Mouse (Mus musculus): ENCODE results near the gene Sptbn2.
A peak's percentile ranks its signal among the peaks of the same experiment; 100 is the strongest.

Gene Sptbn2

DNA sequence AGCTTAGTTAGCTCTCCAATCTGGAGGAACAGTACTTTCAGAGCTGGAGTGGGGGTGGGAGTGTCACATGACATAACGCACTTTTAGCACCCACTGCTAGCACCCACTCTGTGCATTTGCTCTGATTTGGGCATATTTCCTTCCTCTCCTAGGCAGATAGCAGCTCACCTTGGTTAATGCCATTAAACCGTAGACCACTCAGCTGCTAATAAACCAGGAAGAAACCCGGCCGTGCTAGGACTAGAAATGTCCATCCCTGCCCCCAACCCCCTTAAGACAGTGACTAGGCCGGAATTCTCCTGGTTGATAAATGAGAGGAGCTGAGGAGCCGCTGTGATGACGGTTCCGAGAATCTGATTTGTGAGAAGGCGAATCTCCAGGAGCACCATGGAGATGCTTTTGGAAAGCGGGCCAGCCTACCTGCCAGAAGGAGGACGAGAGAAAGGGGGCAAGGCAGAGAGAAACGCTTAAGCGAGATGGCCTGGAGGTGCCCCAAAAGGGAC lies at the start of gene Sptbn2:
TSS of gene Sptbn2 (plus strand) at position 70 of the 503 bp plus-strand sequence.
- peak; percentile 81 for DNase-seq

- no peak for DNase-seq
These were observed 44.2 kb upstream of the Sptbn2 start for GRCm38 (mm10) chr19:4666815-4667214.

DNA sequence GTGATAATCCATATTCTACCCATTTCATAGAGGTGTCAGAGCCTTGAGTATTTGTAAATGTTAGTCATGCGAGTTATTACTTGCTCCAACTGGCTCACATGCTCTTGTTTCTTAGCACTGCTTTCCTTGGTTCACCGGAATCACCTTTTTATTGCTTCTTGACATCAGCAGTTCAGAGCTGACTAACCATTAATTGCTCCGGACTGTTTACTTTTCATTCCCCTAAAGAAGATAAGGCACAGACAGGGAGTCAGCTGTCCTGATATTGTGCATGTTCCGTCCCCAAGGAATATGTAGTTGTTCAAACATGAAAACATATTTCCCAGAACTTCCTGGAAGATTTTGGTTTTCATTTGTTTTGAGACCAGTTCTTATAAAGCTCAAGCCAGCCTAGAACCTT lies 40.2 kb upstream of the Sptbn2 start:
- DNase-seq, result no peak

DNA sequence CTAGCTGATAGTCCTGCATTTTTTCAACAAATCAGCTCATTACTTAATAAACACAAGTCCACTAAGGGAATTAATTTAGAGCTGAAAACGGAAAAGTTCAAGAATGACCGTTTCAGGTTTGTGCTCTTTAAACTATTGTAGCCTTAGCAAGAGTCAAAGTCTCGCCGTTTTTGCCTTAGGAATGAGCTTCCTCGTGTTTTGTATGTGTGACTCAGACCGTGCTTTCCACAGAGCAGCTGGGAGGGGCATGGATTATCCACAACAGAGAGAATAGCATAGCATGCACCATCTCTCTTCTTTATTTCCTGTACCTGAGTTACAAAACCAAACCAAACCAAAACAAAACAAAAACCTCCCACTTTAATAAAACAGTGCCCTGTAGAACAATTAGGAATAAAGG lies 38.6 kb upstream of the Sptbn2 start:
- no peak for DNase-seq

DNA sequence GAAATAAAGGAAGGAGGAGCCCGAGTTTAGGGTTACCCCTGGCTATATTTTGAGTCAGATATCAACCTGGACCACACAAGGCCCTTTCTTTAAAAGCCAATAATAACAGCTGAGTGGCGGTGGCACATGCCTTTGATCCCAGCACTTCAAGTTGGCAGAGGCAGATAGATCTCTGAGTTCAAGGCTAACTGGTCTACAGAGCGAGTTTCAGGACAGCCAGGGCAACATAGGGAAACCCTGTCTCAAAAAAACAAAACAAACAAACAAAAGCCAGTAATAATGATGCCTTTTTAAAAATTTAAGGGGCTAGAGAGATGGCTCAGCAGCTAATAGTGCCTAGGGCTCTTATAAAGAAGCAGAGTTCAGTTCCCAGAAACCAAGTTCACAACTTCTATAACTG lies 16.6 kb upstream of the Sptbn2 start:
- no peak for DNase-seq

- DNase-seq, result no peak
These were observed 13.8 kb upstream of the Sptbn2 start for GRCm38 (mm10) chr19:4697121-4697520.

- no peak for DNase-seq
These were observed 13.2 kb upstream of the Sptbn2 start for GRCm38 (mm10) chr19:4697721-4698120.

GRCm38 (mm10) chr19:4698205-4698677 lies 12.7 kb upstream of the Sptbn2 start, which contains the start of gene Gm960:
TSS of gene Gm960 (minus strand) at chr19:4698668.
- peak; percentile 89 for DNase-seq

DNA sequence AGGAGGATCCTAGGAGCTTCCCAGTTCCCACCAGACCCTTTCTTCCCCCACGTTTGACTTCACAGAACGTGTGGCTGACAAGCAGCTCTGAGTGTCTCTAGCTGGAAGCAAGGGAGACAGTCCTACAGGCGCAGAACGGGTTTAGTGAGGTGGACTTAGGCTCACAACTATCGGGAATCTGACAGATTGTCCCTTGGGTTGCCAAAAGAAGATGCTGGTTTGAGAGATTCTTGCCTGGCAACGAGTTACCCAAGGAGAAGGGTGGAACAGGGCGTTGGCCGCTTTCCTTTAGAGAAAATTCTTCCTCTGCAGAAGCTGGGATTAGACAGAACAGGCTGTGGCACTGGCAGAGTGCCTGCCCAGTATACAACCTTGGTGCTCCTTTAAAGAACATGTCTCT lies 12.1 kb upstream of the Sptbn2 start:
- peak; percentile 60 for DNase-seq

DNA sequence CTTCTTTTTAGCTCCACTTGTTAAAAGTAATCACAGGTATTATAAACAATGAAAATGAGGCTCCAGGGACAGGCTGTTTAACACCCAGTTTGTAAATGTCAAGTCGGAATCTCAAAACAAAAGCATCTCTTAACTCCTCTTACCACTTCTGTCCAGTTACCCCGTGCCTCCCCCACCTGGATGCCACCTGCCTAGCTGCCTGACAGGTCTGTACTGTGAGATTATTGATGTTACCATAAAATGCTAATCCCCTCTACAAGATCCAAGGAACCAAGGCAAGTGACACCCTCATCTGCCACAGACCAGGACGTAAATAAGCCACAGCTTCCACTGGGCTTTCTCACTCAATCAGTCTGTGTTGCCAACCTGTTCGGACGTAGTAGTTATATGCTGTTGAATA lies 11.1 kb upstream of the Sptbn2 start:
- no peak for DNase-seq

DNA sequence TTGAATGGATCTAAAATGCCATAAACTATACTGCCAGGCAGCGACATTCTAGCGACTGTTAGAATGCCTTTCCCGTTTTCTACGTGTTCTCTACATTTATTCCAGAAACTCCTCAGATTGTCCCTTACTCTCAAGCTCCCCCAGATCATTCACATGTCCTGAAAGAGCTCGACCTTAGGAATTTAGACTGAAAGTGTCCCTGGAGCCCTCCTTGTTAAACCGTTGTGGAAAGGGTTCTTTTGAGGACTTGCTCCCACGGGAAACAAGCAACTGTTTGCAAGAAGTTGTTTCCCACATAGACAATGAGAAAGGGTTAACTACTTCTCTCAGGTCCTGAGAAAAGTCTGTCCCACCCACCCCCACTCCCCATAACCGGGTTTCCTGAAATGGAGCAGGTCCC lies 10.3 kb upstream of the Sptbn2 start:
- DNase-seq, result no peak

DNA sequence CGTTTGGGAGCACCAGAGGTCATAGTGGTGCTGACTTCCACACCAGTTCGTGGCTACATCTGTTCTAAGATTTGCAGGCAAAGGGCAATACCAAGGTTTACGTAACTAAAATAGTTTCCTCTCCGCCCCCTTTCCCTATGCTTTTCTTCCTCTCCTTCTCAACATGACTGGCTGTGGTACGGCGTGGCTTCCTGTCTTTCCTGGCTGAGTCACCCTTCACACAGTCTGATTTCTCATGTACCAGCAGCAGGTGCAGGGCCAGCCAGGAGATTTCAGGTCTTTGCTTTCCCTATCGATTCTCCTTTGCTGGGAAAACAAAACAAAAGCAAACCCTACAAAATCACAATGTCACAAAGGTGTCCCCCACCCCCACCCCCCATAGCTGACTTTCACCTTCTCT lies 9.7 kb upstream of the Sptbn2 start:
- DNase-seq, result no peak

- DNase-seq, result no peak
These were observed 2.2 kb upstream of the Sptbn2 start for GRCm38 (mm10) chr19:4708765-4709164.

GRCm38 (mm10) chr19:4711601-4712155 lies 711 bp downstream of the Sptbn2 start:
- no peak for DNase-seq

GRCm38 (mm10) chr19:4712156-4712780 lies 1.3 kb downstream of the Sptbn2 start:
- no peak for DNase-seq

GRCm38 (mm10) chr19:4712781-4713526 lies 2.0 kb downstream of the Sptbn2 start:
- DNase-seq, result no peak

- no peak for DNase-seq
These were observed 2.9 kb downstream of the Sptbn2 start for GRCm38 (mm10) chr19:4713886-4714285.

DNA sequence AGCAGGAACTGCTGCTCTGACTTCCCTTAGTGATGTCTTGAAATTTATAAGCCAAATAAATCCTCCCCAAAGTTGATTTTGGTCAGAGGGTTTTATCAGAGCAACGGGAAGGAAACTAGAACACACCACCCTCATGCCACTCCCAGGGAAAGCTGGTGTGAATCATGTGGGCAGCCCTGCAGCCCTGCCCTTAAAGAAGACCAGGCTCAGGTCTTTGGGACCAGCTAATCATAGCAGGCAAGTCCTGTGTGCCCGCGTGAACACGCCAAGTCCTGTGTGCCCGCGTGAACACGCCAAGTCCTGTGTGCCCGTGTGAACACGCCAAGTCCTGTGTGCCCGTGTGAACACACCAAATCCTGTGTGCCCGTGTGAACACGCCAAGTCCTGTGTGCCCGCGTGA lies 5.8 kb downstream of the Sptbn2 start:
- no peak for DNase-seq

DNA sequence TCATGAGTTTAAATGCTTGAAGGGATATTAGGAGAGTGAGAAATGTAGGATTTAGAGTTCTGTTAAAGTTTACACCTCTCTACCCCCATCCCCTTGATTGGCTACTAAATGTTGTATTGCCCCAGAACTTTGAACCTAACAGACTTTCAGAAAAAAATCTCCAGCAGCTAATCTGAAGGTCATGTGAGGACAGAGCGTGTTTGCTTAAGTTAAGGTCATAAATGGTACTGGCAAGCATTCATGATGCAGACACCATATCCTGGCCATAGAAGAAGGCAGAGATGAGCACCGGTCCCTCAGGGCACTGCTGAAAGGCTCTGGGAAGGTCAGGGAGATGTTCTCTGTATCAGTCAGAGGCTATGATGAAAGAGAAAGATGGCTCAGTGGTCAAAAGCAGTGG lies 6.3 kb downstream of the Sptbn2 start:
- DNase-seq, result no peak

GRCm38 (mm10) chr19:4718716-4719115 lies 7.7 kb downstream of the Sptbn2 start:
- DNase-seq, result no peak

DNA sequence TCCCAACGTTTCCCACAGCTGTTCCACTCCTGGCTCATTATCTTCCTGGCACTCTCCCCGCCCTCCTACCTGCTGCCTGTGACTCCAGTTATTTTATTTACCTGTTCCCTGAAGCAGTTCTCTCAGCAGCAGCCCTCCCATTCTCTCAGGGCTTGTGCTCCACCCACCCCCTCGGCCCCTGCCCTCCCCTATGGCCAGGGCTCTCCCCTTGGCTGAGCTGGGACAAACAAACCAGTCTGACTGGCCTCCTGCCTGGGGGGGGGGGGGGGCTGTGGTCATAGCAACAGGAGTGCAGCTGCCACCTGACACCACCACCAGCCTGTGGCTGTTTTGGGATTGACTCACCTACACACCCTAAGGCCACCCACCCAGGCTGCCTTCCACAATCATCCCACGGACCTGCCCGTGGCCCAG lies 8.4 kb downstream of the Sptbn2 start:
- DNase-seq, result no peak

- no peak for DNase-seq
These were observed 9.1 kb downstream of the Sptbn2 start for GRCm38 (mm10) chr19:4720112-4720511.

DNA sequence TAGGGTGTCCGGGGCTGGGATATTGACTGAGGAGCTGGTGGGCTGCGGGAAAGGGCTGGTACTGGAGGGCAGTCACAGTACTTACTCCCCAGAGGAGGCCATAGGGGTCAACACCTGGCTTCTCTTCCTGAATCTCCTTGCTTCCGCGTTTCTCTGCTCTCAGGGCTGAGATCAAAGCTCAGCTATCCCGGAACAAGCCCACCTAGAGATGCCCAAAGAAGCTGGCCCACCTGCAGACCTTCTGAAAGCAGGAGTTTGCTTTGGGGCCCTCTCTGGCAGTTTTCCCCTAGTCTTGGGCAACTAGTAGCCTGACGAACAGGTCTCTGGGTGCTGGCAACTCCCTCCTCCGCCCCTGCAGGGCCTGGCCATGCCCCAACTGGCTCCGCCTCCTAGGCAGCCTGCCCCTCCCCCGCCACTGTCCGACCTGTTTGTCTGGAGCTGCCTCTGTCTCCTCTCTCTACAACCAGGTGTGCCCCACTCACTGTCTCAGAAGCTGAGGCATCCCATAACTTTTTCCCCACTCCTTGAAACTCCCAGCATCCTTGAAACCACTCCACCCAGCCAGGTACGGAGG lies 9.8 kb downstream of the Sptbn2 start:
- DNase-seq, result no peak

DNA sequence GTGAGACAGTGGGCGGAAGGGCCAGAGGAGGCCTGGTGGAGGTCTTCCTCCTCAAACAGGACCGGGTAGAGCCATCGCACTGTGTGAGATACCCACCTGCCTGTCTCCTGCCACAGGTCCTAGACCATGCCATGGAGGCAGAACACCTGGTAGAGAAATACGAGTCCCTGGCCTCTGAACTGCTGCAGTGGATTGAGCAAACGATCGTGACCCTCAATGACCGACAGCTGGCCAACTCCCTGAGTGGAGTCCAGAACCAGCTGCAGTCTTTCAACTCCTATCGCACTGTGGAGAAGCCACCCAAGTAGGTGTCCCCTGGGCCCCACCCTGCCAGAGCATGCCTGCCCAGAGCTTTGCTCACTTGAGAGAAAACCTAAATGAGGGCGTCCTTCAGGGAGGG lies 18.2 kb downstream of the Sptbn2 start:
- DNase-seq, result no peak

All from right cerebral cortex, postnatal 25 days (tissue).